Mouse (Mus musculus) myocyte (in vitro differentiated cells): ENCODE data around the gene Ddx27.

Experiments
- CEBPB ChIP-seq: IDR thresholded peaks from 2 replicates; pipeline ENCODE4 v1.6.1; 2011; ENCODE audit warnings: mild to moderate bottlenecking, moderate library complexity; ENCODE audit not compliant: poor library complexity, insufficient read depth, severe bottlenecking
- POLR2A ChIP-seq: IDR thresholded peaks from one replicate; pipeline ENCODE4 v1.6.1; 2011; ENCODE audit warnings: low read depth, mild to moderate bottlenecking, control low read depth, moderate library complexity; ENCODE audit not compliant: insufficient read length
- SRF ChIP-seq: IDR thresholded peaks from one replicate; pipeline ENCODE4 v1.6.1; 2011; ENCODE audit warnings: low read depth; ENCODE audit not compliant: control insufficient read depth, insufficient read length
- USF1 ChIP-seq: IDR thresholded peaks from one replicate; pipeline ENCODE4 v1.6.1; 2011; ENCODE audit warnings: low read depth, mild to moderate bottlenecking, control low read depth, moderate library complexity

DNA sequence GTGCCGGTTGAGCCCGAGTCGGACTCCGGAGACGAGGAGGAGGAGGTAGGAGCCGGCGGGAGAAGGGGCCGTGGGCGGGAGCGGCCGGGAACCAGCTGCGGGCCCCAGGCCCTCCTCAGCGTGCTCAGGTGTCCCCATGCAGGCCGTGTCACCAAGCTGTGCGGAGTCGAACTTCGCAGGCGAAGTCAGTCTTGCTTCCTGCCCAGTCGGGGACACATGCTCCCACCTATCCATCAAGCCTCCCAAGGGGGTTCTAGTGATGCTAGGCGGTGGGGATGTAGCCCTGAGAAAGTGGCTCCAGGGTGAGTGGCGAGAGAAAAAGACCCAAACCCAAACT lies 357 bp downstream of the Ddx27 start:
- TF ChIP-seq USF1 (no peak), POLR2A (no peak), SRF (no peak), CEBPB (no peak)
